ENCODE assay signal across 18 mouse cellular contexts in genomic region chr4:59739882-59740281, GRCm38 (mm10).
"Had no signal": no experiment of that assay in that cellular context is flagged by ENCODE, and none has a peak within 500 bp of the region (broad histone marks: within the 10 kb centered on the region; RNA-seq: fewer than 3 reads in every experiment).

No protein-coding gene starts in this region.

- H3K4me2 ChIP-seq: liver, embryonic 12.5 days; midbrain, embryonic 12.5 days; neural tube, embryonic 13.5 days; neural tube, embryonic 15.5 days had no signal

- H3K4me1 ChIP-seq: liver, embryonic 12.5 days; midbrain, embryonic 10.5 days; midbrain, embryonic 12.5 days; neural tube, embryonic 13.5 days; neural tube, embryonic 15.5 days had no signal

- H3K4me3 ChIP-seq: liver, embryonic 12.5 days; midbrain, embryonic 10.5 days; midbrain, embryonic 12.5 days; myocyte; neural tube, embryonic 13.5 days; neural tube, embryonic 15.5 days had no signal

- H3K9me3 ChIP-seq: midbrain, embryonic 10.5 days; neural tube, embryonic 13.5 days had no signal

- ATAC-seq: liver, embryonic 12.5 days; midbrain, embryonic 16.5 days had no signal

- H3K9ac ChIP-seq: liver, embryonic 12.5 days; liver, embryonic 14.5 days; midbrain, embryonic 12.5 days; neural tube, embryonic 13.5 days; neural tube, embryonic 15.5 days had no signal

- DNase-seq: lung, adult 18-20 months; lung, postnatal 10 days; lung, postnatal 4 days; midbrain, embryonic 14.5 days; retina, postnatal 1 day; right cerebral cortex, adult 18-20 months; right cerebral cortex, postnatal 25 days; right cerebral cortex, postnatal 4 days; spleen, adult 18-20 months; thymus, adult 18-20 months had no signal

- H3K27ac ChIP-seq: liver, embryonic 12.5 days; liver, embryonic 14.5 days; midbrain, embryonic 10.5 days; midbrain, embryonic 12.5 days; neural tube, embryonic 13.5 days; neural tube, embryonic 15.5 days had no signal

- H3K27me3 ChIP-seq: liver, embryonic 12.5 days; midbrain, embryonic 12.5 days; neural tube, embryonic 13.5 days; neural tube, embryonic 15.5 days had no signal

- H3K36me3 ChIP-seq: neural tube, embryonic 15.5 days had no signal
